Mouse (Mus musculus) thymus, postnatal 4 days (tissue): ENCODE measurements around the gene Gm6588.
"Not testable (repeated sequence)": the region's sequence is repeated elsewhere in the genome, so short reads cannot be mapped to it uniquely, and the experiment has no call there.

Experiments
- DNase-seq: peaks from one replicate; pipeline ENCODE4 v3.0.0; 2021

The Gm6588 gene

DNA sequence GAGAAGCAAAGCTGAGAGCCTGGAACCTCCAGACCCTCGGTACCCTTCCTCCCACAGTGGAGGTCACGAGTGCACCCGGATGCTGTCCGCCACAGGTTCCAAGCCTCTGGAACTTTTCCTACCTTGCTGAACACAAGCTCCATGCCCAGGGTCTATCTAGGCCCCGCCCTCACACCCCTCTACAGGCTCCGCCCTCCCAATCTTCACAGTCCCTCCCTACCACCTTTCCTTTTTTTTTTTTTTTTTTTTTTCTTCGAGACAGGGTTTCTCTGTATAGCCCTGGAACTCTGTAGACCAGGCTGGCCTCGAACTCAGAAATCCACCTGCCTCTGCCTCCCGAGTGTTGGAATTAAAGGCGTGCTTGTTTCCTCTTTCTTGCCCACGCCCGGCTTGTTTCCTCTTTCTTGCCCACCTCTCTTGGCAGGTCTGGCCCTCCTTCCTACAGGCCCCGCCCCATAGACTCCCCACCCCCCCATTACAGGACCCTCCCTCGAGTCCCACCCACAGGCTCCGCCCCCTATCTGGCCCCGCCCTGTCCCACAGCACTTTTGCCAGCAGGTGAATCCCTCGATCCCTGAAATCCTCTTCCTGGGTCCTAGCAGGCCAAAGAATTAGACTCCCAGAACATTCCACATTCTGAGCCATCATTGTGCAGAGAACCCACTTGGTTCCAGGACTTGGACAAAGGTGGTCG lies at the start of gene Gm6588:
Gene Gm6588 (plus strand): TSS at position 680 of the 694 bp plus-strand sequence.
- DNase-seq: no peak

GRCm38 (mm10) chr5:112402437-112402836 lies 46.8 kb upstream of the Gm6588 start:
- no peak for DNase-seq

DNA sequence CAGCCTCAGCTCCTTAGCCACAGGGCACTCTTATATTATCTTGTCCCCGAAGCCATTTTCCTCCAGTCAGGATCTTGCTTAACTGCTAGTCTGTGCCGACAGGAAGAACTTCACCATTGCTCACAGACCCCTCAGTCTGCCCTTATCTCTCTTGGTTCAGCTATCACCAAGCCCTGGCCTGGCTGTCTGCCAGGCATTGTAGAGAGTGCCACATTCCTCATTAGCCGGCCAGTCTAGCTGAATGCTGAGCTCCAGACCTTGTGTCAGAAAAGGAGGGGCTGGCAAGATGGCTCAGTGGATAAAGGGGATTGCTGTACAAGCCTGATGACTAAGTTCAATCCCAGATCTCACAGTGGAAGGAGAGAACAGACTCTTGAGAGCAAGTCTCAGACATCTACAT lies 43.2 kb upstream of the Gm6588 start:
- no peak for DNase-seq

DNA sequence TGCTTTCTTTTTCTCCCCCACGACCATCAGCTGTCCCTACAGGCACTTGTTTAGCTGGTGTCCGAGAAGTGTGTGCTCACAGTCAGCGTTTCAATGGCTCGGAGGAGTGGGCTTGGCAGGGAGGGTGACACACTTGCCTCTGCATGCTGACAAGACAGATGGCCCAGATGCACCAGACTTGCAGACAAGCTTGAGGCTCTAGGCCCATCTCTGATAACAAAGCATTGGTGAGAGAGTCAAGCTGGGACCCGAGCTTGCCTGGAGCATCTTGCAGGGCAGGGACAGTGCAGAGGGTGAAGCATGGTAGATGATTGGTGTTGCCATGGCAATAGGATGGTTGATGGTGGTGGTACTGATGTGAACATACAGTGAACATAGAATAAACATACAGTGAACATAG lies 40.0 kb upstream of the Gm6588 start:
- no peak for DNase-seq

GRCm38 (mm10) chr5:112411072-112411471 lies 38.2 kb upstream of the Gm6588 start:
- no peak for DNase-seq

- DNase-seq: no peak
Measured at GRCm38 (mm10) chr5:112411514-112412335, 37.5 kb upstream of the Gm6588 start.

GRCm38 (mm10) chr5:112412781-112413180 lies 36.4 kb upstream of the Gm6588 start:
- not testable (repeated sequence) for DNase-seq

- DNase-seq: no peak
Measured at GRCm38 (mm10) chr5:112416673-112417072, 32.6 kb upstream of the Gm6588 start.

DNA sequence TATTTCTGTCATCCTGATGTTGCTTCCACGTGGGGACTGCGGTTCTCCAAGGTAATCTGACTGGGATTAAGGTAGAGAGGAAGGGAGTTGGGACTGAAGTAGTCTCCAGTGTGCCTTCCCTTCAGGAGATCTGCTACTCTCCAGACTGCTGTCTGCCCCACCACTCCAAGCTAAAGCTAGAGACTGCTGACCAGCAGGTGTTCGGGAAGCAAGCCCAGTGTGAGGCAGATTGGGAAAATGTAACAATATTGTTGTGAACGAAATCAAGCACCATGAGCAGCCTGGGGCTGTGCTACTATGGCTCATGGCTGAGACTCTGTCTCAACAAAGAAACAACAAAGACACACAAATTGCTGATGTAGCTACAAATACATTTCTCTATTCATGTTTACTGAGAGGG lies 31.2 kb upstream of the Gm6588 start:
- DNase-seq: no peak

GRCm38 (mm10) chr5:112419535-112419934 lies 29.7 kb upstream of the Gm6588 start:
- DNase-seq: no peak

GRCm38 (mm10) chr5:112426635-112427034 lies 22.6 kb upstream of the Gm6588 start:
- DNase-seq: no peak

- peak; percentile 88 for DNase-seq
Measured at GRCm38 (mm10) chr5:112427283-112427682, 21.9 kb upstream of the Gm6588 start.

DNA sequence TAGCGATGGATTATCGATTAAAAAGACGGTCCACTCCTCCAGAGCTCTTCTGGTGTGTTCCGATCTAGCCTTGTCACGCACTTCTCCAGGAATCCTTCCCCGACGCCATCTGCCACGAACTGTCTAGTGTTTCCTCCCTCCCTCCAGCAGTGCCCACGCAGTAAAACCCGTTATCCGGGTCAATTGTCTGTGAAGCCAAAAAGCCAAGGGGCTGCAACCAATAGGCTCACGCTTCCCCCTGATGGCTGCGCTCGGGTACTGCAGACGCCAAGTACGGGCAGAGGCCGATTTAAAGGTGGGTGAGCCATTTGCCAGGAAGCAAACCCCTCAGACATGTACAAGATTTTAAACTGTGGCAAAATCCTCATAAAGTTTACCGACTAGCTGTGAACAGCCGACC lies 20.3 kb upstream of the Gm6588 start:
- DNase-seq: peak; percentile 80

DNA sequence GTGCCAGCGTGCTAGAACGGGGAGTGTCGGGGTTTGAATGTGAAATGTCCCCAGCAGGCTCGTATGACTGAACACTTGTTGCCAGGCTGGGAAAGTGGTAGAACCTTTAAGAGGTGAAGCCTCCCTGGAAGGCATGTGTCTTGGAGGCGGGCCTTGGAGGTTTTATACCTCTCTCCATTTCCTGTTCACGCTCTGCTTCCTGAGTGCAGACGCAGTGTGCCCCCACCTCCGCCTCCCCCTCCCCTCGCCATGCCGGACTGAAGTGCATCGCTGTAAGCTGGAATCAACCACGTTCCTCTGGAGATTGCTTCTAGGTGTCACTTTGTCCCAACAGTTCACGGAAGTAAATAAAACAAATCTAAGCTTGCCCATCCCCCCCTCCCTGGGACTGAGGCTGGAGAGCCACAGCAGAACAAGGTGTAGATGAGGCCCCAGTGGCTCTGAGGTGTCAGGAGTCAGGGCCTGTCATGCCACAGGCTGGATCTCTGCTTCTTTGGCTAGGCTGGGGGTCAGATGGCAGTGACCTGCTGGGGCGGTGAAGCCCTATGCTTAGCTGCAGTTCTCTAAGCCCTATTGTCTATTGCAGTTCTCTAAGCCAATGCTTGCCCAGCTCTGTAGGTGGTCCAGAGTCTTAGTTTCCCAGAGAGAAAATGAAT lies 18.0 kb upstream of the Gm6588 start:
- DNase-seq: peak; percentile 59

- no peak for DNase-seq
Measured at GRCm38 (mm10) chr5:112432033-112432432, 17.2 kb upstream of the Gm6588 start.

DNA sequence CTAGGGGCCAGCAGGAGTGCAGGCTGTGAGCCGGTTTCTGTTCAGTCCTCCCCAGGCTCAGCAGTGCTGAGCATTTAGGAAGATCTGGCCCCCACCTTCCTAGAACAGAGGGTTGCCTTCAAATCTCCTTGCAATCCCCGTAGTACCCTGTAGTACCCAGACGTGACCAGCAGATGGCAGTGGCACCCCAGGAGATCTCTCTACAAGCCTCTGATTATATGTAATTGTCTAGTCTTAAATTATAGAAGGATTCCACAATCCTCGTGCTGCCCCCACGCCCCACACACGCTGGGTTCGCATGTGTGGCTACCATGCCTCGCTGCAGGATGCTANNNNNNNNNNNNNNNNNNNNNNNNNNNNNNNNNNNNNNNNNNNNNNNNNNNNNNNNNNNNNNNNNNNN lies 16.2 kb upstream of the Gm6588 start:
- peak; percentile 85 for DNase-seq

GRCm38 (mm10) chr5:112438535-112438934 lies 10.7 kb upstream of the Gm6588 start:
- no peak for DNase-seq

DNA sequence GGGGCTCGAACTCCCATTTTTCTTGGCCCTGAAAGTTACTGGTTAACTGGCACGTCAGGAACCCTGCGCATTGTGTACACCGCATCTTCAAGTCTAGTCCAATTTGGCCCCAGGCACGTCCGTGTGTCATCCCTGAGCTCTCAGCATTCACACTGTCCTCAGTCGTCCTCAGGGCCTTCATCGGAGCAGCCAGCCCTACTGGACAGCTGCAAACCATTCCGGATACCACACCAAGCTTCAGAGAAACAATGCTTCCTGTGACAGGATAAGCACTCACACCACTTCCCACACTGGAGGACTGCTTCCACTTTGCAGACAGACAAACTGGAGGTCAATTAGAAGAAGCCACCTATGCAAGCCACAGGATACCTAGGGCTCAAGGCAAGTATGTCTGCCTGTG lies 3.9 kb downstream of the Gm6588 start:
- no peak for DNase-seq

- no peak for DNase-seq
Measured at GRCm38 (mm10) chr5:112454966-112455555, 5.8 kb downstream of the Gm6588 start.

DNA sequence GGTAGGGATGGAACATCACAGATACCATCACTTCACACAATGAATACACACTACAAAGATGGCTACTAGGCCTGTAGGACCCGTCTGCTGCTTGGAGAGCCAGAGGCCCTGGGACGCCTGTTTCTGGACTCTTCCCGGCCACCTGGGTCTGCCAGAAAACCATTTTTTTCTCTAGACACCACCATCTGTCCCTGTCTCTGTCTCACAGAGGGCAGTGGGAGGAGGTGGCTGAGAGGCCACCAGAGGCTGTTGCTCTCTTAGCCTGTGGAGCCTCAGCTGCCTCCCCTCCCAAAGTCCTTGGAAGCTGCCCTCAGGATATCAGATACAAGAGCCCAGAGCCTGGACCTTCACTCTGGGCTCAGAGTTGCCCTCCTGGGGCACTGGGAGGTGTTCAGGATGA lies 10.7 kb downstream of the Gm6588 start:
- DNase-seq: no peak

GRCm38 (mm10) chr5:112466331-112466730 lies 17.1 kb downstream of the Gm6588 start:
- DNase-seq: no peak

DNA sequence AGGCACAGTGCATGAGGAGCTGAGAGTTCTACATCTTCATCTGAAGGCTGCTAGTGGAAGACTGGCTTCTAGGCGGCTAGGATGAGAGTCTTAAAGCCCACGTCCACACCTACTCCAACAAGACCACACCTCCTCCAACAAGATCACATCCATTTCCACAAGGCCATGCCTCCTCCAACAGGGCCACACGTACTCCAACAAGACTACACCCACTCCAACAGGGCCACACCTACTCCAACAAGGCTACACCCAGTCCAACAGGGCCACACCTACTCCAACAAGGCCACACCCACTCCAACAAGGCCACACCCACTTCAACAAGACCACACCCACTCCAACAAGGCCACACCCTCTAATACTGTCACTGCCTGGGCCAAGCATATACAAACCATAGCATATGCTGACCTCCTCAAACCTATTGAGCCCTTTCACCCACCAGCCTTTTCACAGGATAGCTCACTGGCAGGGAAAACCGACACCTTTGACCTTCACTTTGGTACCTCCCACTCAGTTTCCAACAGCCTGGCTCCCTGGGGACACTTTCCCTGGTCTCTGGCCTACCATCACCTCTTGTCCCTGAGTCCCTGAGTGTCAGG lies 19.9 kb downstream of the Gm6588 start:
- DNase-seq: no peak

- DNase-seq: peak; percentile 43
Measured at GRCm38 (mm10) chr5:112470144-112470543, 20.9 kb downstream of the Gm6588 start.
